Mouse (Mus musculus) monocyte, adult 5-6 weeks (primary cell): ENCODE results near the gene Atp13a3. TPM values are rescaled to one million over a fixed set of nuclear protein-coding genes. Genes with fewer than 3 reads are reported as not detected.

Source experiments
- total RNA-seq: library from RNA; stranded (forward); fragments of 200-1000, 200-491, 200-594 nt; gene quantifications from 3 replicates; pipeline ENCODE4 v1.2.3, GENCODE M21; 2017

The Atp13a3 gene
- total RNA-seq, 1 experiment from 2014 or later = 70.1 TPM

Other genes with a start within 250 kb of the Atp13a3 start
- 0.32 TPM in 1 of 3 replicates, not detected in the others for gene Cpn2, start 138.5 kb downstream of the Atp13a3 start, total RNA-seq
- 0.19 TPM in 1 of 3 replicates, not detected in the others for gene Lrrc15, start 122.7 kb downstream of the Atp13a3 start, total RNA-seq
- gene Gp5, start 95.2 kb downstream of the Atp13a3 start, total RNA-seq = 0.75 to 10.9 TPM (median 1.1 TPM) in 3 replicates
- gene Tmem44, start 144.9 kb upstream of the Atp13a3 start, total RNA-seq = 0.11 TPM in 1 of 3 replicates, not detected in the others
- 64.6 to 83.4 TPM (median 66.6 TPM) in 3 replicates for gene Lsg1, start 181.6 kb upstream of the Atp13a3 start, total RNA-seq
- gene Fam43a, start 193.7 kb upstream of the Atp13a3 start, total RNA-seq = 18.4 to 27.0 TPM (median 26.3 TPM) in 3 replicates